Mouse (Mus musculus) skeletal muscle tissue, adult 2 months (tissue): ENCODE data around the gene Msh3.

ENCODE experiments used
- DNase-seq: peaks from one replicate; pipeline ENCODE4 v3.0.0-alpha.2; 2012; ENCODE audit warnings: low read depth, low spot score

The Msh3 gene

GRCm38 (mm10) chr13:92330621-92331020, 24.2 kb downstream of the Msh3 start:
- no peak for DNase-seq

- DNase-seq, result no peak
These were observed 26.8 kb downstream of the Msh3 start for GRCm38 (mm10) chr13:92328000-92328399.

DNA sequence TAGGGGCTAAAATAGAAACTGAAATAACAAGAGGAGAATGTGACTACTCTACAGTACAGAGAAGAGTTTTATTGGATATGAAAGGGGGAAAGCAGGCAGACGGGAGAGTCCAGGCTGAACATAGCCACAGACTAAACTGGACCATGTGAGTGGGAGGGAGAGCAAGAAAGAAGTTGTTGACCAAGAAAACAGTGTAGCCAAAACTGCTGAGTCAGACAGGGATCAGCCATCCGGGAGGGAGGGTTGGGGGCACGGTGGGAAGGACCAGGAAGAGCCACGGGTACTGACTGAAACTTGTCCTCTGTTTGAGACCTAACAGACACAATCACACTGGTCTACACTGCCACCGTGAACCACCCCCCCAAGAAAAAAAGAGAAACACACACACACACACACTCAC, 28.8 kb downstream of the Msh3 start:
- DNase-seq, result no peak

DNA sequence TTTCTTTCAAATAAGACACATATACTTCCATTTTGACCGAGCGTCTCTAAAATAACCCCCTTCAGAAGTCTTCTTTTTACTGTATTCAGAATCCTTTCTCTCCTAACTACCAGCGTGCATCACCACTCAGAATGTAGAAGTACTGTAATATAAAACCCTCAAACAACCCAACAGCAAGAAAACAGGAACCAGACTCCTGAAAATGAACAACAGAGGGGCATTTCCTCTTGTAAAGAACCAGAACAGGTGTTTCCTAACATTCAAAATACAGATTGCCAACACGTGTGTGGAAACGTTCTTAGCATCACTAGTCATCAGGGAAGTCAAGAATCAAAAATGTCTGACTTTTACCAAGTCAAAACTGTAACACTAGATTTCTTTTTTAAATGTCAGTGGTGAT, 34.0 kb downstream of the Msh3 start:
- no peak for DNase-seq

GRCm38 (mm10) chr13:92314613-92315012, 40.2 kb downstream of the Msh3 start:
- no peak for DNase-seq

- no peak for DNase-seq
These were observed 49.1 kb downstream of the Msh3 start, which contains the start of gene Gm20379 for GRCm38 (mm10) chr13:92305680-92306079. Gene Gm20379, plus strand, starts transcription at chr13:92305980.

GRCm38 (mm10) chr13:92304291-92304690, 50.5 kb downstream of the Msh3 start:
- no peak for DNase-seq

DNA sequence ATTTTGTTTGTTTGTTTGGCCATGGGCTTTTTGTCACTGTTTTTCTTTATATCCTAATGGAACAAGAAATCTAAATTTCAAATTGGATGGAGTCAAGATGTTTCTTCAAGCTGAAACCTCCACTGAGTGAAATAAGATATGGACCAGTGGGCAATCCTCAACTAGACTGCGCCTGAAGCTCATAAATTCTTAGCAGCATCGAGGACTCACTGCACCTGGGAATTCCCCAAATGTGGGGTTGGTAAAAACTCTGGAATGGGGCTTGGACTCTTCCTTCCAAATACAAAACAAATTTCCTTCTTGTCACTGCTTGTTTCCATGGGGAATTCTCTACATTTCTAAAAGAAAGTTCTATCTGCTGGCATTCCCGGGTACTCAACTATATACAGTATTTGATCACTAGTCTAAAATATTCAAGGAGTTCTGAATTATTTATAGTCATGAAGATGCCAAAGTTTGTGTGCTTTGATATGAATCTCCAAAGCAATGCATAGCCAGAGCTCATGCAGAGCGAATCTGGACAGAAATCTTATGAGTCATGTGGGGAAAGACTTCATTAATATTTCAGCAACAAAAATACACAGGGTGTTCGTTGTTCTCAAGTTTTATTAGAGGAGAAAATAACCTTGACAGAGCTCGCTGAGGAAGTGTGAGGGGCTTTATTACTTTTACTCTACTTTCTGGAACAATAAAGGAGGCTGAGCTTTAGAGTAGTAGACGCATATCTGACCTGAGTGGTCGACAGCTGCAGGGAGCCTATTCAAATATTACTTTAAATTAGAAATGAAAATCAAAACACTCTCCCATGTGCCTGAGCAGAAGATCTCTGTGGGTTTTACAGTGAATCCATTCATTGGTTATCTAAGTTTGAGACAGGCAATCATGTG, 51.5 kb downstream of the Msh3 start:
- no peak for DNase-seq

DNA sequence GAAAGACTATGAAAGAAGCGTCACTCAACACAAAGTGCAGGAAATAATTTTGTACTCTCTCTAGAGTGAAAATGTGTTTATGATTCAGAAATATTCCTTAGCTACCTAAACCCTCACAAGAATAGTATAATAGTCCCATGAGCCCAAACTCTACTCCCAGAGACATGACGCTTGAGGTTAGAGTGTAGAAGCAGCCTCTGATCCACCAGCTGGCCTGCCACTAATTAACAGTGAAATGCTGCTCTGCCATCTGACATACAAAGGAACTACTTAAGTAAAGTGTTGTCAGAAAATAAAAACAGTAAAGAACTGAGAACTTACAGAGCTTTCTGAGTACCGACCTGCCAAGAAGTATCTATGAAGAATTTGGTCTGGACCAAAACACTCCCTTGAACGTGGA, 52.3 kb downstream of the Msh3 start:
- DNase-seq, result no peak

GRCm38 (mm10) chr13:92301754-92302153, 53.0 kb downstream of the Msh3 start:
- no peak for DNase-seq

DNA sequence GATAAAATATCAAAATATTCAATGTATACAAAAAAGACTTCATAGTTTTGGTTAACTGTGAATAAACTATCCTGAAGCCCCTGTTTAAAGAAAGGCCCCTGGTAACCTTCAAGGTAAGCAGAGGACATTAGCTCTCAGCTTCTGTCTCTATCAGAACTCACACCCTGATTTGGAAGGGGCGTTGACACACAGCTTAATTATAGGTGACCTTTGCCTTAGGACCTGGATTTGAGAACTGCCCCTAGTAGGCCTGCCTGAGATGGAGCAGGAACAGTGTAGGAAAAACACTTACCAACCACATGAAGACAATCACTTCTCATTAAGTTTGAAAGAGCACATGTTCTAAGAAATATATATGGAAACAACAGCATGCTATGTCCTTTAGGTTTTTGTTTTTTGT, 55.3 kb downstream of the Msh3 start:
- DNase-seq, result no peak

GRCm38 (mm10) chr13:92297021-92297420, 57.8 kb downstream of the Msh3 start:
- DNase-seq, result no peak

GRCm38 (mm10) chr13:92296490-92296889, 58.3 kb downstream of the Msh3 start:
- no peak for DNase-seq

GRCm38 (mm10) chr13:92293883-92294282, 60.9 kb downstream of the Msh3 start:
- no peak for DNase-seq

DNA sequence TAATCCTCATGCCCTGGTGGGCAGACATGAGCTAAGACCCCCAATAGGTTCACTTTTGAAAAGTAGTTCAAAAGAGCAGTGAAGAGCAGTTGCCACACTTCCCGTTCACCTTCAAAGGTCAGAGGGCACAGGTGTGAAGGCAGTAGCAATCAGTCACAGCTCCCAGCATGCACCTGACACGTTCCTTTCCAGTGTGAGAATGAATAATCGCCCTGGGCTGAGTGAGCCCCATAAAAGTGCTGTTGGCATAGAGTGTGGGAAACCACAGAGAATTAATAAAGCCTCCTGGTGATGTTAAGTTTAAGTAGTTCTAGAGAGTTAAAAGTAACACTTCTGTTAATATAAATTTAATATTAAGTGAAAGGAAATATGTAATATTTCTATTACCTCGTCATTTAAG, 63.2 kb downstream of the Msh3 start:
- DNase-seq, result no peak

GRCm38 (mm10) chr13:92277027-92277426, 77.8 kb downstream of the Msh3 start:
- no peak for DNase-seq

- DNase-seq, result no peak
These were observed 79.5 kb downstream of the Msh3 start for GRCm38 (mm10) chr13:92275292-92275691.

DNA sequence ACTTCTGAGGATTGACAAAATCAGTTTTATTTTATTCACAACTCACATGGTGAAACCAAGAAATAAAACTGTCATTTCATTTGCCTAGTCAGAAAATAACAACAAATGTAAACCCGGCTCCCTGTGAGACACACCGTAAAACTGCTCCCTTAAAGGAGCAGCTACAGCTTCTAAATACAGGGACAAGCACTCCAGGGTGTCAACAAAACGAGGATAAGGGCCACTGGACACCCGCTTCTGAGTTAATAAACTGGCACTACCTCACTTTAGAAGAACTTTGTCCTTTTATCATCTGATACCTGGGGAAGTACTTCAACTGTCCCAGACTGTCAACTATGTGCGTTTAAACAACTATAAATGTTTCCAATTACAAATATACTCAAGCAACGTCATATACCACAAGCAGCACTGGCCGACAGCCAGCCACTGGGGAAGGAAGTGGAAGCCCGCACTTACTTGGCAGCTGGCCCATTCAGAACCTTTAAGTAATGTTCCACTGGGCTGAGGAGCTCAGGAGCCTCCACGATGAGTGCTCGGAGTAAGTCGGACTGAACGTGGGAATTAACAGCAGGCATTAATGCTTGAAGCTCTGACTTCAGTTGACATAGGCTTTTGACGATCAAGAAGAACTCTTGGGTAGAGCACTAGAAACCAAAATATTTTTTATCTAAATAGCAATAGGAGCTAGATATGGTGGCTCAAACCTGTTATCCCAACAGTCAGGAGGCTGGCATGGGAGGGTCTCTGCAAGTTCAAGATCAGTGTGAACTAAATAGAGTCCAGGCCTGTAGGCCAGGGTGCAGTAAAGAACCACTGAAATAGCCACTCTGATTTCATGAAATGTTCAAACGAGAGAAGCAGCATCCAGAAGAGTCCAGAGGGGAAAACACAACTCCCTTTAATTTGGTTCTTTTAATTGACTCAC, 80.3 kb downstream of the Msh3 start:
- peak; percentile 36 for DNase-seq

GRCm38 (mm10) chr13:92267076-92267475, 87.7 kb downstream of the Msh3 start:
- no peak for DNase-seq

DNA sequence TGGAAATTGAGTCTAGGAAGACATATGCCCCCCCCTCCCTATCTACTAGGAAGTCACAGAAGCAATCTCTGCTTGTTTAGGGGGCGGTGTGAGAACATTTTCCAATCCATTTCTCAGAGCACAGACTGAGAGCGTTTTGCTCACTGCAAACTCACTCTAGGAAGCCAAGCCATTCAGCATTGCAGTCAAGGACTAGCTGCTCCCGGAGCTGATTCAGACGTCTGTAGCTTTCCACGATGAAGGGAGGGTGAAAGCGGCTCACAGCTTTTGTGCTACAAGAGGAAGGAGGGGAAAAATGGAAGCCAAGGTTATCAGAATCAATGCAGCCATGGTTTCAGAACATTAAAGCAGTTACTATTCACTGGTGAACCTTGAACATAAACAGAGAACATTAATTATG, 91.2 kb downstream of the Msh3 start:
- no peak for DNase-seq

DNA sequence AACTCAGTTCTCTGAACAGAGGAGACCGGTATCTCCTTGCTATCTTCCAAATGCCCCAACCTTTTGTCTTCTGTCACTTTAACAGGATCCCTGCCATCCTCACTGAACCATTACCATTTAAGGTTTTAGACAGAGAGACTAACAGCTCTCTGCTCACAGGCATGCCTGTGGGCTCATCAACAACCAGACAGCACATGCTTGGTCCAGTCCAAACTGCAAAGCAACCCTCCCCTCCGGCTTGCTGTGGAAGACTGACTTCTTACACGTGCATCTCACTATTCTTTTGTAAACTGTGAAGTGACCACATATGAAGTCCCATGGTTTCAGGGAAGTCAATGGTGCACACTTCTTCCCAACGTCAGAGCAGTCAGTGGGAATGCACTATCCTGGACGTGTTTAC, 93.5 kb downstream of the Msh3 start:
- no peak for DNase-seq

- DNase-seq, result no peak
These were observed 99.3 kb downstream of the Msh3 start for GRCm38 (mm10) chr13:92255480-92255879.
